Mouse (Mus musculus) kidney, embryonic 14.5 days (tissue): ENCODE results near the gene Map7. TPM values are rescaled to one million over a fixed set of nuclear protein-coding genes. Genes with fewer than 3 reads are reported as not detected.

Source experiments
- ATAC-seq: fragments of 200-750 bp; cut with Nextera tagmentation; 2 replicates; pipeline ENCODE4 v1.8.0; 2017; ENCODE audit warnings: moderate number of reproducible peaks, mild to moderate bottlenecking, moderate TSS enrichment, moderate library complexity; ENCODE audit not compliant: low FRiP score, low TSS enrichment
- H3K27ac ChIP-seq: fragments of 300-500 bp; sonication (generic); 2 replicates; pipeline ENCODE4 v1.5.1; 2014; ENCODE audit warnings: low read depth, mild to moderate bottlenecking, low read length, moderate library complexity, mixed read lengths
- H3K27me3 ChIP-seq: fragments of 300-500 bp; sonication (generic); 2 replicates; pipeline ENCODE4 v1.6.1; 2014; ENCODE audit warnings: mild to moderate bottlenecking, low read length; ENCODE audit not compliant: control insufficient read depth, insufficient read depth
- H3K36me3 ChIP-seq: fragments of 300-500 bp; sonication (generic); 2 replicates; pipeline ENCODE4 v1.6.1; 2014; ENCODE audit warnings: low read length, mixed read lengths; ENCODE audit not compliant: control insufficient read depth, insufficient read depth
- H3K4me1 ChIP-seq: fragments of 300-500 bp; sonication (generic); 2 replicates; pipeline ENCODE4 v1.6.1; 2014; ENCODE audit warnings: low read length, mixed read lengths; ENCODE audit not compliant: control insufficient read depth, insufficient read depth
- H3K4me2 ChIP-seq: fragments of 300-500 bp; sonication (generic); replicated peaks from 2 replicates; pipeline ENCODE4 v1.6.1; 2014; ENCODE audit warnings: low read depth, mild to moderate bottlenecking, low read length
- H3K4me3 ChIP-seq: fragments of 300-500 bp; sonication (generic); 2 replicates; pipeline ENCODE4 v1.5.1; 2014; ENCODE audit warnings: mild to moderate bottlenecking, low read length
- H3K9ac ChIP-seq: fragments of 300-500 bp; sonication (generic); 2 replicates; pipeline ENCODE4 v1.6.1; 2014; ENCODE audit warnings: low read depth, mild to moderate bottlenecking, low read length, moderate library complexity
- H3K9me3 ChIP-seq: fragments of 300-500 bp; sonication (generic); 2 replicates; pipeline ENCODE4 v1.6.1; 2016; ENCODE audit warnings: low read length; ENCODE audit not compliant: control insufficient read depth
- WGBS: fragments of 180-500 bp; shearing (Covaris S2); extraction: QIAGEN DNeasy Blood & Tissue Kit; methylation state at CpG from one replicate; pipeline ENCODE4 v1.1.7; 2014; 5-methylcytosine and 5-hydroxymethylcytosine counted together
- polyA plus RNA-seq: library from polyadenylated mRNA; unstranded; fragments of >200 nt; fragmentation: Nextera tagmentation; extraction: Ambion mirVana; gene quantifications from 2 replicates; pipeline ENCODE4 v1.2.1, GENCODE M21; 2014

Map7 gene
- polyA plus RNA-seq, 1 experiment from 2014 or later: 19.6 TPM

DNA sequence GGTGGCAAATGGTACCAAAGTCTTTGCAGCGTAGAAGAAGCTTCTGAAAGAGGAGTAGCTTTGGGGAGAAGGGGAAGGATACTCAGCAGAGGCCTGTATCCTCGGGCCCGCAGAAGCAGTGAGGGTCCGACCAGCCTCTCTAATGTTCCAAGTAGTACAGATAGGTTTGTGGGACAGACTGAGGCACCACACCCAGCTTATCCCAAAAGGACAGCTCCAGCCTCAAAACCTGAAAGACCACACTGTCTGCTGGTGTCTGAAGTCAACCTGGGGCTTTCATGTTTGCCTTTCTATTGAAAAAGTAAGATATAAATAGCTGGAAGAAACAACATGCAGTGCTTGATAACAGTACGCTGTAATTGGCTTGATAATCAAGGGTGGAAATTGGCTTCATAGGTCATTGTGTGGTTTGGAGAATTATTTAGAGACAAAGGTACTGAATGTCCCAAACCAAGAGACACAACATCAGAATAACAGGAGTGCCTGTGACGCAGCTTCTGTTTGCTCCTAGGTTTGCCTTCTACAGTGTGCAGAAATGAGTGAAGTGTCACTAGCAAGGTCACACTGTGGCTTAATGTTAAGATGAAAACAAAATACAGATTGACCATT lies 42.0 kb downstream of the Map7 start:
- no peaks in the 10 kb centered on the region for H3K27me3 ChIP-seq
- H3K9me3 ChIP-seq: no peaks in the 10 kb centered on the region
- H3K4me3 ChIP-seq: no peak overlapping the region
- 94% methylated on average over 6 of the region's 6 CpGs for WGBS
- H3K9ac ChIP-seq: no peak overlapping the region
- no peaks in the 10 kb centered on the region for H3K36me3 ChIP-seq
- no peak overlapping the region for H3K4me2 ChIP-seq
- H3K27ac ChIP-seq: no peak overlapping the region
- H3K4me1 ChIP-seq: no peaks in the 10 kb centered on the region
- ATAC-seq: no peak

DNA sequence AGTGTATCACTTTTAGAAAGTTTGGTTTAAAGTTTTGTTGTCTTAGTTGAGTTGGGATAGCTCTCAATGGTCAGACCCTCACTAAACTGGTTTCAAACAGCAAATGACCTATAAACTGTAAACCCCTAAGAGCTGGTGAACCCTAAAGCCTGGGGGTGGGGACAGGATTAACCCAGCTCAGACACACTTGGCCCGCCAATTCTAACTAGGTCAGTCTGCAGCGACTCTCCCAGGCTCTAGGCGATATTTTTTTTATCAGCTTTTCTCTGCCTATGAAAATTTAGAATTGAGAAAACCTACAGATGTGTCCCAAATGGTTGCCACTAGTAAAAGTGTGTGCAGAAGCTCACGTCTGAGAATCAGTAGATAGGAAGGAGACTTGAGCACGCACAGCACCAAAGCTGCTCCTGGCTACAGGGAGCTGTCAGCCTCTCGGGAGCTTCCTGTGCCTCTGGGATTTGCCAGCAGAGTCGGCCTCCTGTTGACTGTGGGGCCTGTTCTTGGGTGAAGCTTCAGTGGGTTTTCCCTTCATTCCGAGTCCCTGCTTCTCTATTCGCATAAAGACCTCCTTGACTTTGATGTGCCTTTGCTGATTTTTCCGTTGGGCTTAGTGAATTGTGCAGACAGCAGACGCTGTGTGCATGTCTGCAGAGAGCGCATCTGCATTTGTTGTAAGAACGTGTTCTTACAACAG lies 46.7 kb downstream of the Map7 start:
- no peaks in the 10 kb centered on the region for H3K4me1 ChIP-seq
- 42% methylated on average over 13 of the region's 13 CpGs for WGBS
- H3K9ac ChIP-seq: no peak overlapping the region
- no peak overlapping the region; the same call in 1 of the 2 replicates for H3K27ac ChIP-seq
- no peak for ATAC-seq
- H3K27me3 ChIP-seq: no peaks in the 10 kb centered on the region
- H3K9me3 ChIP-seq: no peaks in the 10 kb centered on the region
- no peak overlapping the region for H3K4me3 ChIP-seq
- H3K36me3 ChIP-seq: no peaks in the 10 kb centered on the region
- H3K4me2 ChIP-seq: no peak overlapping the region

DNA sequence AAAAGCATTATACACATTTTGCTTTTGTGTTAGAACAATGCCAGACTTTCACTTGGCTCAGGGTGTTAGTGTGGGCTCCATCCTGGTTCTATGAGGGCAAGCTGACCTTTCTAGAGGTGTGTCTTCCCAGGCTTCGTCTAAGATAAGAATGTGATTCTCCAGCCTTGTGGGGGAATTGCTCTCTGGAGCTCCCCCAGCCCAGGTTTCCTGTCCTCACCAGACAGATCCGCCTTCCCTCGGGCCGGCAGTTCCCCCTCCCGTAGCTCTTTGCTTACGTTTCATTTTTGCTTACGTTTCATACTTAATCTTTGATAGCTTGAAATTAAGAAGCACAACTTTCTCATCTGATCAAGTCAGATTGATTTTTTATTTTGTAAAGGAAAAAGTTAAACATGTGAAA lies 48.8 kb downstream of the Map7 start:
- ATAC-seq: no peak
- Histone ChIP-seq H3K9me3 (no peaks in the 10 kb centered on the region), H3K9ac (no peak overlapping the region), H3K4me2 (no peak overlapping the region), H3K36me3 (no peaks in the 10 kb centered on the region), H3K27ac (no peak overlapping the region), H3K27me3 (no peaks in the 10 kb centered on the region), H3K4me3 (no peak overlapping the region), H3K4me1 (no peaks in the 10 kb centered on the region; the same call in 1 of the 2 replicates)
- 72% methylated on average over 7 of the region's 7 CpGs for WGBS

DNA sequence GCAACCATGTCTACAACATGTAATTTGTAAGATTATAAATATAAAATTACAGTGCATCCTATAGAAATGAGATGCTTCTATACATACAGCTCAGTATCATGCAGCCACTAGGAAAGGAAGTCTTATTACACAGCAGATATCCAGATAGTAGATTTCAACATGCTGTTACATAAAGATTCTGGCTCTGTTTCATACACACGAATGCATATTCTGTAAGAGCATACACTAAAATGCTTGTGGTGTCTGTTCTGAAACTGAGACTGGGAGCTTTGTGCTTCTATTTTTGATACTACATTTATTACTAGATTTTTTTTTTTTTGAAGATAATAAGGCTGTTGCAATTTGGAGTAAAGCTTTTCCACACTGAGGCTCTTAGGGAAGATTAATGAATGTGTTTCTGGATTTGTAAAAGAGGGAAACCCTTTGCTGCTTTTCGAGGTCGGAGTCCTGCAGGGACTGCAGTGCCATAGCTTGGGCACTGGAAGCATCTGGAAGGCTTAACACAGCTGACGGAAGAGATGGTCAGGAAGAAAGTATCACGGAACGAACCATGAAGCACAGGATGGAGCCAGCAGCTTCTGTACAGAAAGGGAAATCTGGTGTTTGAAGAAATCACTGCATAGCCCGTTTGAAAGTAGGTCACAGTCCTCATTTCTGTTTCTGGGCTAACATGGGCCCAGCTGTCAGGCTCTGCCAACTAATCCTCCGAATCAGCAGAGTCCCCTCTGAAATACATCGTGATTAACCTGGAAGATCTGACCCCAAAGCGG lies 50.9 kb downstream of the Map7 start:
- no peak overlapping the region for H3K4me3 ChIP-seq
- no peaks in the 10 kb centered on the region for H3K36me3 ChIP-seq
- no peaks in the 10 kb centered on the region for H3K27me3 ChIP-seq
- H3K27ac ChIP-seq: no peak overlapping the region
- no peaks in the 10 kb centered on the region for H3K9me3 ChIP-seq
- H3K9ac ChIP-seq: no peak overlapping the region
- no peak overlapping the region for H3K4me2 ChIP-seq
- no peak for ATAC-seq
- H3K4me1 ChIP-seq: no peaks in the 10 kb centered on the region; the same call in 1 of the 2 replicates
- 77% methylated on average over 10 of the region's 10 CpGs for WGBS

DNA sequence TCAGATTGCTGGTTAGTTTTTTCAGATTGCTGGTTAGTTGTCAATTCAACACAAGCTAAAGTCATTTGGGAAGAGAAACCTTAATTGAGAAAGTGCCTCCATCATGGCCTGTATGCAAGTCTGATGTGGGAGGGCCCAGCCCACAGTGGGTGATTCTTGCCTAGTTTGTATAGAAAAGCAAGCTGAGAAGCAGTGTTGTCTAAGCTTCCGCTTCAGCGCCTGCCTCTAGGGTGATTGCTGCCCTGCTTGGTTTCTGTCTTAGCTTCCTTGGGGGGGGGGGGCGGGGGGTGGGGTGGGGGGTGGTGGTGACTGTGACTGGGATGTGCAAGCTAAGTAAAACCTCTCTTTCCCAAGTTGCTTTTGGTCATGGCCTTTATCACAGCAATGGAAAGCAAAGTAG lies 53.0 kb downstream of the Map7 start:
- 38% methylated on average over 3 of the region's 3 CpGs for WGBS
- Histone ChIP-seq H3K27ac (no peak overlapping the region), H3K9ac (no peak overlapping the region), H3K36me3 (no peaks in the 10 kb centered on the region), H3K27me3 (no peaks in the 10 kb centered on the region), H3K9me3 (no peaks in the 10 kb centered on the region), H3K4me1 (no peaks in the 10 kb centered on the region; the same call in 1 of the 2 replicates), H3K4me3 (no peak overlapping the region), H3K4me2 (no peak overlapping the region)
- ATAC-seq: no peak

DNA sequence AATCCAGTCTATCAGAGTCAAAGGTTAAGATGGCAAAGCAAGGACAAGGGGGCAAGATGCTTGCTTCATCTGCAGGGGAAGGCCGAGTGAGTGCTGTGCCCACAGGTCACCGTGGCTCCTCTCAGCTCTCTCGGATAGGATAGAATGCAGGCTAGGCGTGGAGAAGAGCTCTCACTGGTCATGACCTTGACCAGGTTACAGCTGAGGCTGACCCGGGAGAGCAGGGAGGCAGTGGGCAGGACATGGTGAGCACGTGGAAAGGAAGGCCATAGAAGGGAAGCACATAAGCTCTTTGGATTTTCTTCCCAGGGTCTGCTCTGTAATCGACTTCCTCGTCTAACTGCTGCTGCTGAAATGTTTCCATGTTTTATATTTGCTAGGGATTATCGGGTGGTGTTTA lies 53.9 kb downstream of the Map7 start:
- 54% methylated on average over 9 of the region's 9 CpGs for WGBS
- no peak overlapping the region for H3K4me3 ChIP-seq
- no peak overlapping the region for H3K9ac ChIP-seq
- no peak overlapping the region for H3K27ac ChIP-seq
- no peaks in the 10 kb centered on the region for H3K9me3 ChIP-seq
- ATAC-seq: no peak
- H3K4me2 ChIP-seq: no peak overlapping the region
- H3K4me1 ChIP-seq: no peaks in the 10 kb centered on the region; the same call in 1 of the 2 replicates
- no peaks in the 10 kb centered on the region for H3K27me3 ChIP-seq
- no peaks in the 10 kb centered on the region for H3K36me3 ChIP-seq

DNA sequence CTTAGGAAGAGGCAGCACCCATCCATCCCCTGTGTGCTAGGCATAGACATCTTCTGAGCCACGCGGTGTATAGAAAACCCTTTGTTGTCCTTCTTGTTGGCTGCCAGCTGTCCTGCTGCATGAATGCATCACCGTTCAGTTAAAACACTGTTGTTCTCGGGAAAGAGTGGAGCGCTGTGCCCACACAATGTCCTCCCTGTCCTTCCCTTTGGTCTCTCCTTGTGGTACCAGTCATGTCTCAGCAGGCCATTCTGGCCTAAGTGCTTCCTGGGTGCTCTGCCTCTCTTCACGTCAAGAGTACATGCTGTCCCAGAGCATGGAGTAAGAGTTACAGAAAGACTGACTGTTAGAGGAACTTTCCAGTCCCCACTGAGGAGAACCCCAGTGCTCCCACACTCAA lies 54.5 kb downstream of the Map7 start:
- WGBS: 74% methylated on average over 6 of the region's 6 CpGs
- H3K4me3 ChIP-seq: no peak overlapping the region
- no peak for ATAC-seq
- H3K9ac ChIP-seq: no peak overlapping the region
- no peaks in the 10 kb centered on the region for H3K27me3 ChIP-seq
- no peak overlapping the region for H3K27ac ChIP-seq
- H3K4me1 ChIP-seq: no peaks in the 10 kb centered on the region; the same call in 1 of the 2 replicates
- H3K36me3 ChIP-seq: no peaks in the 10 kb centered on the region
- H3K9me3 ChIP-seq: no peaks in the 10 kb centered on the region
- no peak overlapping the region for H3K4me2 ChIP-seq

DNA sequence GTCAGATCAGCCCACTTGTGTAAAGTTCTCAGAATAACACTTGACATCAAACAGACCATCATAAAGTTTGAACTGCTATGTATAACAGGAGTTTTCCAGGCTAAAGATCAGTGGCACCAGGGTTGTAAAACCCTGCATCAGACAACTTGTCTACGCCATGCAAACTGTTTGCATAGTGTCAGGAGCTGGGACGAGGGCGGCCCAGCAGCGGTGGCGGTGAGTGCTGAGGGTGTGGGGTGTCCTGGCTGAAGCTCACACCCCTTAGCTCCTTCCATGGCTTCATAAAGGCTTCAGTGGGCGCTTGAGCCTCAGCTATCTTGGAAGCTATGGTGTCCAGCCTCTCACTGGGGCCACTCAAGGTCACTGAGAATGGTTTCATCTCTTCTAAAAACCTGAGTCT lies 55.2 kb downstream of the Map7 start:
- WGBS: 61% methylated on average over 6 of the region's 6 CpGs
- H3K4me1 ChIP-seq: no peaks in the 10 kb centered on the region; the same call in 1 of the 2 replicates
- no peaks in the 10 kb centered on the region for H3K9me3 ChIP-seq
- no peak overlapping the region for H3K9ac ChIP-seq
- no peak overlapping the region for H3K4me2 ChIP-seq
- no peak overlapping the region for H3K27ac ChIP-seq
- no peak for ATAC-seq
- no peaks in the 10 kb centered on the region for H3K27me3 ChIP-seq
- no peak overlapping the region for H3K4me3 ChIP-seq
- H3K36me3 ChIP-seq: no peaks in the 10 kb centered on the region
